Mouse (Mus musculus) common myeloid progenitor, adult 5-6 weeks (primary cell): Measurements from ENCODE around the gene Sdf2. TPM values are rescaled to one million over a fixed set of nuclear protein-coding genes. Genes with fewer than 3 reads are reported as not detected.

ENCODE experiments used
- ATAC-seq: replicated peaks from 2 replicates; pipeline ENCODE4 v1.8.0; 2016; ENCODE audit warnings: low read depth, mild to moderate bottlenecking, moderate TSS enrichment, inconsistent platforms; ENCODE audit not compliant: poor library complexity, severe bottlenecking
- total RNA-seq: library from RNA; stranded (forward); fragments of 200-1000, 187-1606 nt; gene quantifications from 2 replicates; pipeline ENCODE4 v1.2.3, GENCODE M21; 2017

Sdf2 gene
- total RNA-seq: 42.2 and 57.7 TPM in 2 replicates

- ATAC-seq: peak; percentile 91
These were observed at the start of gene Sdf2, which contains the start of gene Supt6 for GRCm38 (mm10) chr11:78245627-78246317. Gene Sdf2, plus strand, starts transcription at chr11:78245746. Gene Supt6, minus strand, starts transcription at chr11:78245987.

GRCm38 (mm10) chr11:78202372-78202771 is 43.2 kb upstream of the Sdf2 start:
- no peak for ATAC-seq

- no peak for ATAC-seq
These were observed 41.3 kb upstream of the Sdf2 start for GRCm38 (mm10) chr11:78204287-78204686.

GRCm38 (mm10) chr11:78205361-78206206 is 40.0 kb upstream of the Sdf2 start:
- ATAC-seq: no peak

DNA sequence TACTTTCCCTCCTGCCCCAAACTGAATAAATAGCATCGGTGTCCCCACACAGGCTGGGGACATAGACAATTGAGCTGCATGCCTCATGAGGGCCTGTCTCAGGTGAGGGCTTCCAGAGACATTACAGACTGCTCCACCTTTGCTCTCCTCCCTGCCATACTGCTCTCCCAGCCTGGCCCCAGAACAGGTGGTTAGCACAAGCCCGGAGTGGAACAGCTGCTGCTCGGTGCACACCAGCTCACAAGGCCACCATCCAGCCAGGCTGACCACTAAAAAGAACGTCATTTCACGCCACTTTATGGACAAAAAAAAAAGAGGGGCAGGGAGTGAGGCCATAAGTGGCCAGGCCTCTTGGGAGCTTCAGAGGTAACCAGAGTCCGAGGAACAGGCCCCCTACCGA is 38.4 kb upstream of the Sdf2 start:
- no peak for ATAC-seq

DNA sequence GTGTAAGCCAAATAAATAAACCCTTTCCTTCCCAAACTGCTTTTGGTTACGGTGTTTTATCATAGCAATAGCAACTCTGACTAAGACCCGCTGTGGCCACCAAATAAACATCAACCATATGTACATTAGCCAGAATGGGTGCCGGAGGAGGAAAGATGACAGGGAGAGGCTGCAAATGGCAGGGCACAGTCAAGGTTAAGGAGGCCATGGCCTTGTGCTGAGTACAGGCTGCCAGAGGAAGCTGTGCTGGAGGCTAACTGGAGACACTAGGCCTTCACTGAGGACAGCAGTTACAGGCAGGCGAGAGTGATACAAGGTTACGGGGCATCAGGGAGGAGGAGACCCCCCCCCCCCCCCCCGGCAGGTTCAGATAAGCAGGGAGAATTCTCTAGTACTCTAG is 35.7 kb upstream of the Sdf2 start:
- ATAC-seq: no peak

DNA sequence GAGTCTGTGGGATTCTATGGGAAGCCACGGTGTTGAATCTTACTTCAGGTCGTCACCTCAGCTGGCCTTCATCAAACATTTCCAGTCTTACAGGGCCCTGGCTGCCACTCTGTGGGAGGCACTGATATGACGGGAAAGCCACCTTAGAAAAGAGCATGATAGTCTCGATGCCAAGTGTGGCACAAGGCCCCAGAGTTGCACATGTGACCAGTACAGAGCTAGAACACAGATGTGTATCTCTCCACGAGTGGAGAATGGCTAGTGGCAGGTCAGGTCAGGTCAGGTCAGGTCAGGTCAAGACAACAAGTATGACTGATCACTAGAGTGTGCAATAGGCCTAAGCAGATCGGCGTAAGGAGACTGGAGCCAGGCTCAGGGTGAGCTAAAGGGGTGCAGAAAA is 34.9 kb upstream of the Sdf2 start:
- ATAC-seq: no peak

DNA sequence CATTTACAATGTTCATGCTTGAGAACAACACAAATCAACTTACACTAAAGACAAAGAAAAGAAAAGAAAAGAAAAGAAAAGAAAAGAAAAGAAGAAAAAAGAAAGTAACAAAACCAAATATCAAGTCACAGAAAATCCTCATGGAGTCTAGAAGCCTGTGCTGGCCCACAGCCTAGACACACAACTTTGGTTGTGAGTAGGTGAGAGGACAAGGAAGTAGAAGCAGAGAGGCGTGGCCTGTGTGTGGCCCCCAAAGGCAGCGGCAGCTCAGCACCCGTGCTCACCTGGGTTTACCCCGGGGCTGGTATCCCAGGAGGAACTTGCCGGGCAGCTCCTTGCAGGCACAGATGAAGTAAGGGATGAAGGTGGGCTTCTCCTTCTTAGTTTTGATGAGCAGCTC is 34.0 kb upstream of the Sdf2 start:
- no peak for ATAC-seq

- ATAC-seq: peak; percentile 69
These were observed 32.3 kb upstream of the Sdf2 start for GRCm38 (mm10) chr11:78213086-78213817.

- ATAC-seq: no peak
These were observed 29.7 kb upstream of the Sdf2 start for GRCm38 (mm10) chr11:78215709-78216317.

GRCm38 (mm10) chr11:78223586-78223985 is 22.0 kb upstream of the Sdf2 start:
- ATAC-seq: no peak

- no peak for ATAC-seq
These were observed 14.0 kb upstream of the Sdf2 start for GRCm38 (mm10) chr11:78231518-78231917.

GRCm38 (mm10) chr11:78240193-78240857 is 5.2 kb upstream of the Sdf2 start:
- ATAC-seq: no peak

- peak; percentile 2; the same call in 1 of the 2 replicates for ATAC-seq
These were observed 302 bp upstream of the Sdf2 start for GRCm38 (mm10) chr11:78245261-78245626.

GRCm38 (mm10) chr11:78246318-78247011 is 919 bp downstream of the Sdf2 start:
- ATAC-seq: no peak

DNA sequence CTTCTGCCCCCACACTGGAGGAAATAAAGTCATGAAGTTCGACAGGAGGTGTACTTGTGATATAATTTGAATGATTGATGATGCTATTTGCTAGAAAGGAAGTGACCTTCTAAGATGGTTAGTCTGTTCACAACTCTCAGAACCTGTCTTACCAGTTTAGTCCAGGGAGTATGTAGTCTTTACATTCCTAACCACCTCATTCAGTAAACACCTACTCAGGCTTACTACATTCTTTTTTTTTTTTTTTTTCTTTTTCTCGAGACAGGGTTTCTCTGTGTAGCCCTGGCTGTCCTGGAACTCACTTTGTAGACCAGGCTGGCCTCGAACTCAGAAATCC is 1.4 kb downstream of the Sdf2 start:
- no peak for ATAC-seq

DNA sequence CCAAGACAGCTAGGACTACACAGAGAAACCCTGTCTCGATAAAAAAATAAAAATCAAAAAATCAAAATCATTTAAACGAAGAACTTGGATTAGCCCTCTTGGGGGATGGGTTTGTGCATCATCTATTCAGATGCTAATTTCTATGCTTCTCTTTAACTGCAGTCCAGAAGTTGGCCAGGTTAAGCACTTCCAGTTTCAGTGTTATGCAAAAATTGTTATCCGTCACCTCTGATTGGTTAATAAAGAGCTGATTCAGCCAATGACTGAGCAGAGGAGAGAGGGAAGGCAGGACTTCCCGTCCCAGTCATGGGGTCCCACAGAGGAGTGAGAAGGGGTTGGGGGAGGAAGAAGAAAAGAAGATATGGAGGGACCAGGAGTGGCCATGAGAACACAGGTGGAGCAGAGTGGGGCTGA is 2.2 kb downstream of the Sdf2 start:
- no peak for ATAC-seq

DNA sequence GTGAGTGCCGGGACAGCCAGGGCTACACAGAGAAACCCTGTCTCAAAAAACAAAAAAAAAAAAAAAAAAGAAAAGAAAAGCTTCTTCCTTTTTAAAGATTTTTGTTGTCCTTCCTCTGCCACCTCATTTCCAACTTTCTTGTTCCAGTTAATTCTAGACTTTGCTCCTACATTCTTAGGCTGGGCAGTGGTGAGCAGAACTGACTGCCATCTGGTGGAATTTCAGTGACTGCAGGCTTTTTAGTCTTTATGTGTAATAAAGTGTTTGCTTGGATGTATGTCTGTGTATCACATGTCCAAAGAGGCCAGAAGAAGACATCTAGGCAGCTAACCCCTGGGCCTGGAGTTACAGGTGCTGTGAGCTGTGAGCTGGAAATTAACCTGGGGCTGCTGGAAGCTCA is 11.1 kb downstream of the Sdf2 start:
- ATAC-seq: no peak

GRCm38 (mm10) chr11:78260489-78261258 is 15.1 kb downstream of the Sdf2 start:
- no peak for ATAC-seq
